Mouse (Mus musculus): ENCODE results near the gene Acer2. TPM values are rescaled to one million over a fixed set of nuclear protein-coding genes. Genes with fewer than 3 reads are reported as not detected.

Acer2 gene
- total RNA-seq, 2 experiments from 2014 or later, result 1.9 to 2.1 TPM

GRCm38 (mm10) chr4:86858070-86858440 is 16.1 kb upstream of the Acer2 start:
- intact Hi-C loops (cut with DNase I), result loop anchor here (5.0 to 10.0 kb wide), 2 partner anchors 111 to 283 kb away; partner anchors contain the start of genes Dennd4c and Rraga
- Histone ChIP-seq H3K27ac (peak overlapping the region; percentile 97), H3K4me3 (peak overlapping the region; percentile 79)
- no peak for DNase-seq
- TF ChIP-seq CTCF (IDR thresholded peaks at IDR 0.05), result no peak

DNA sequence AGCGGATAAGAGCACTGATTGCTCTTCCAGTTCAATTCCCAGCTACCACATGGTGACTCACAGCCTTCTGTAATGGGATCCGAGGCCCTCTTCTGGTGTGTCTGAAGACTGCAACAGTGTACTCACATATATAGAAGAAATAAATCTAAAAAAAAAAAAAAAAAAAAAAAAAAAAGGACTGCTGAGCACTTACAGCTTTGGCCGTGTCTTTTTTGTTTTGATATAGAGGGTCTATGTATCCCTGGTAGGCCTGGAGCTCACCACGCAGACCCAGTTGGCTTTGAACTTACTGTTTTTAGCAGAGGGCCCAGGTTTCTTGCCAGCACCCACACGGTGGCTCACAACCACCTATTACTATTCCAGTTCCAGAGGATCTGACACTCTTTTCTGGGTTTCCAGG is 10.1 kb upstream of the Acer2 start:
- DNase-seq, result no peak
- intact Hi-C loops (cut with DNase I), result no loop called here
- no peak overlapping the region for H3K4me3 ChIP-seq
- no peak for TF ChIP-seq CTCF (IDR thresholded peaks at IDR 0.05)
- no peak overlapping the region for H3K27ac ChIP-seq

DNA sequence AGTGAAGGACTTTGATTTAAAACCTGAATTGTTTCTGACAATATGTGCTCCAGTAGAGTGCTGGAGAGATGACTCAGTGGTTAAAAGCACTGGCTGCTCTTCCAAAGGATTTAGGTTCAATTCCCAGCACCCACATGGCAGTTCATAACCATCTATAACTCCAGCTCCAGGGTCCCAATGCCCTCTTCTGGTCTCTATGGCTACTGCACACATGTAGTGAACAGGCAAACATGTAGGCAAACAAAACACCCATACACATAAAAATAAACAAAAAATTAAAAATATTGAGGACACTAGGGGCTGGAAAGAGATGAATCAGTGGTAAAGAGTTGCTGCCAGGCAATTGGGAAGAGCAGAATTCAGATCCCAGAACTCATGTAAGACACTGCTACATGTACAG is 2.2 kb upstream of the Acer2 start:
- TF ChIP-seq CTCF (IDR thresholded peaks at IDR 0.05), result 0 out of 2 replicates have a peak, but pooled peaks have one; percentile 4
- DNase-seq, result no peak
- H3K4me3 ChIP-seq, result no peak overlapping the region

DNA sequence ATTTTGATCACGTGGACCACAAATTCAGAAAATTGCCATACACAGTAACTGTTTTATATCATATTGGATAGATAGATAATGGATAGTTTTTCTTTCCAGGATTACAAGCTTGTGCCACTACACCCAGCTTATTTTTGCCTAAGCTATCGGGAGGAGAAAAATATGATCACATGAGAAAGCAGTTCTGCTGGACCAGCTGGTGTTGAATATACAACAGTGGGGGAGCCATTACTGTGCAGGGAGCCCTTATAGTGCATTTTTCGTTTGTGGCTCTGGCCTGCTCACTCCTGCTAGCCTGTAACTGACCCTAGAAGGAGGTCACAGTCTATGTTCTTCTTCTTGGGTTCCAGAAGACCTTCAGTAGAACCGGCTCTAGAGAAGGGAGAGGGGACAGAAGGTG is 1.1 kb upstream of the Acer2 start:
- no peak for DNase-seq
- no peak for TF ChIP-seq CTCF (IDR thresholded peaks at IDR 0.05)
- no peak overlapping the region for H3K4me3 ChIP-seq
- intact Hi-C loops (cut with DNase I), result no loop called here
- H3K27ac ChIP-seq, result no peak overlapping the region

More for the DNA sequence above, 2.2 kb upstream of the Acer2 start:
- intact Hi-C loops (cut with DNase I), result no loop called here
- H3K27ac ChIP-seq, result no peak overlapping the region

GRCm38 (mm10) chr4:86879477-86879876 is 5.3 kb downstream of the Acer2 start:
- H3K4me3 ChIP-seq, result no peak overlapping the region
- no peak for DNase-seq
- no peak overlapping the region for H3K27ac ChIP-seq
- TF ChIP-seq CTCF (IDR thresholded peaks at IDR 0.05), result no peak
- intact Hi-C loops (cut with DNase I), result no loop called here

DNA sequence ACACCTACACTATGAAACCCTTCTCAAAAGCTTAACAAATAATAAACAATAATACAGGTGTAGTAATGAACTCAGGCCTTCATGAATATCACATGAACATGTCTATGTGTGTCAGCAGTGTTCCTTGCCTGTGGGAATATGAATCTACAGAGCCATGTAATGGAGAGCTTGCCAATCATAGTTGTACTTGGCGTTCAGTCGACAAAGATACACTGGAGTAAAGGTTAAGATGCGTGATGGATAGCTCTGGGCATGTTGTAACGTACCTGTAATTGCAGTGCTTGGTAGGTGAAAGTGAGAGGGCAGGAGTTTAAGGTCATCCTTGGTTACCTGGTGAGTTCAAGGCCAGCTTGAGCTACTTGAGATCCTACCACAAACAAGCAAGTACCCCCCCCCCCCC is 7.0 kb downstream of the Acer2 start:
- intact Hi-C loops (cut with DNase I), result no loop called here

GRCm38 (mm10) chr4:86882413-86882812 is 8.2 kb downstream of the Acer2 start:
- no peak overlapping the region for H3K4me3 ChIP-seq
- H3K27ac ChIP-seq, result no peak overlapping the region
- no peak for TF ChIP-seq CTCF (IDR thresholded peaks at IDR 0.05)
- no peak for DNase-seq
- intact Hi-C loops (cut with DNase I), result no loop called here

More for the DNA sequence above, 7.0 kb downstream of the Acer2 start:
- no peak for TF ChIP-seq CTCF (IDR thresholded peaks at IDR 0.05)
- no peak for DNase-seq
- no peak overlapping the region for H3K27ac ChIP-seq
- H3K4me3 ChIP-seq, result no peak overlapping the region

- peak; percentile 68 for TF ChIP-seq CTCF (IDR thresholded peaks at IDR 0.05)
- peak; percentile 35 for DNase-seq
- Histone ChIP-seq H3K4me3 (no peak overlapping the region), H3K27ac (no peak overlapping the region)
- intact Hi-C loops (cut with DNase I), result loop anchor here (1.0 kb wide), 1 partner anchor 40 kb away; no protein-coding TSS in a partner anchor
Measured at GRCm38 (mm10) chr4:86884945-86885344, 10.7 kb downstream of the Acer2 start.

DNA sequence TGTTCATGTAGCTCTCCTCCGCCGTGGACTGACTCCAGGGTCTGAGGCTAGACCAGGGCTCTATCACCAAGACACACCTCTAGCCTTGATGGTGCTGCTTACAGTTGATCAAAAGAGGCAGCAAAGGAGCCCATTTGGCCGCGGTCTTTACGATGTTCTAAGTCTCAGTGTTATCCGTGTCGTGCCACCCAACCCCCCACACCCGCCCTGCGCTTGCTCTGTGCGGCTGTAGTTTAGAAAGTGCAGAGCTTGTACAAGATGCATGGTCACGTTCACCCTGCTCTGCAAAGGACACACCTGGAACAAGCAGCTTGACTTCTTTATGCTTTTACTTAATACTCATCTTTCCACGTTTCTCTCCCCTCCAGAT is 11.6 kb downstream of the Acer2 start:
- DNase-seq, result no peak
- peak overlapping the region; percentile 67 for H3K4me3 ChIP-seq
- H3K27ac ChIP-seq, result peak overlapping the region; percentile 68
- no peak for TF ChIP-seq CTCF (IDR thresholded peaks at IDR 0.05)
- intact Hi-C loops (cut with DNase I), result loop anchor here (1.0 kb wide), 1 partner anchor 40 kb away; no protein-coding TSS in a partner anchor

GRCm38 (mm10) chr4:86886160-86886878 is 12.1 kb downstream of the Acer2 start:
- no peak for TF ChIP-seq CTCF (IDR thresholded peaks at IDR 0.05)
- intact Hi-C loops (cut with DNase I), result no loop called here
- peak overlapping the region; percentile 68 for H3K27ac ChIP-seq
- DNase-seq, result peak; percentile 37
- peak overlapping the region; percentile 67 for H3K4me3 ChIP-seq

DNA sequence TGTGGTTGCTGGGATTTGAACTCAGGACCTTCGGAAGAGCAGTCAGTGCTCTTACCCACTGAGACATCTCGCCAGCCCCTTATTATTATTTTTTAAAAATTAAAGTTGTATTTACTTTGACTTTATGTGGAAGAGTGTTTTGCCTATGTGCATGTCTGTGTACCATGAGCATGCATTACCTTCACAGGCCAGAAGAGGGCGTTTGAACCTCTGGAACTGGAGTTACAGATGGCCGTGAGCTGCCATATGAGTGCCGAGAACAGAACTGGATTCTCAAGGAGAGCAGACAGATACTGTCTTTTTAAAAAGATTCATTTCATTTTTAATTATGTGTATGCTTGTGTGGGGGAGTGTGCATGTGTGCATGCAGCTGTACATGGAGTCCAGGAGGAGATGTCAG is 13.7 kb downstream of the Acer2 start:
- H3K4me3 ChIP-seq, result no peak overlapping the region
- intact Hi-C loops (cut with DNase I), result no loop called here
- no peak overlapping the region for H3K27ac ChIP-seq
- DNase-seq, result no peak
- peak; percentile 35; the same call in 1 of the 2 replicates for TF ChIP-seq CTCF (IDR thresholded peaks at IDR 0.05)

DNA sequence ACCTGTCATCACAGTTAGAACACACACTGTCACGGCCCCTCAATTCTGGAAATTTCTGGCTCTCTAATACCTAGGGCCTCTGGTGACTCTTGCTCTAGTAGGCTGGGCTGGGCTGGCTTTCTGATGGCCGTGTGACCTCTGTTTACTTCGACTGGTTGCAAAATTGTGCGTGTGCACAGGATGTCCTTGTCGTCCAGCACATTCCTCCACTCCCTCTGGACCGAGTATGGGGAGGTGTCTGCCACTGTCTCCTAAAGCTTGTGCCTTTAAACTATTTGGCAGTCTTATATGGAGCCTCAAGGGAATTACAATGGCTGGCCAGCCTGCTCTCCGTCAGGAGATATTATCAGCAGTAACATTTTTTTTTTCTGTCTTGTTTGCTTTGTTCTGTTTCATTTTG is 23.2 kb downstream of the Acer2 start:
- peak overlapping the region; percentile 62 for H3K27ac ChIP-seq
- intact Hi-C loops (cut with DNase I), result no loop called here
- H3K4me3 ChIP-seq, result no peak overlapping the region
- DNase-seq, result peak; percentile 44
- no peak for TF ChIP-seq CTCF (IDR thresholded peaks at IDR 0.05)

DNA sequence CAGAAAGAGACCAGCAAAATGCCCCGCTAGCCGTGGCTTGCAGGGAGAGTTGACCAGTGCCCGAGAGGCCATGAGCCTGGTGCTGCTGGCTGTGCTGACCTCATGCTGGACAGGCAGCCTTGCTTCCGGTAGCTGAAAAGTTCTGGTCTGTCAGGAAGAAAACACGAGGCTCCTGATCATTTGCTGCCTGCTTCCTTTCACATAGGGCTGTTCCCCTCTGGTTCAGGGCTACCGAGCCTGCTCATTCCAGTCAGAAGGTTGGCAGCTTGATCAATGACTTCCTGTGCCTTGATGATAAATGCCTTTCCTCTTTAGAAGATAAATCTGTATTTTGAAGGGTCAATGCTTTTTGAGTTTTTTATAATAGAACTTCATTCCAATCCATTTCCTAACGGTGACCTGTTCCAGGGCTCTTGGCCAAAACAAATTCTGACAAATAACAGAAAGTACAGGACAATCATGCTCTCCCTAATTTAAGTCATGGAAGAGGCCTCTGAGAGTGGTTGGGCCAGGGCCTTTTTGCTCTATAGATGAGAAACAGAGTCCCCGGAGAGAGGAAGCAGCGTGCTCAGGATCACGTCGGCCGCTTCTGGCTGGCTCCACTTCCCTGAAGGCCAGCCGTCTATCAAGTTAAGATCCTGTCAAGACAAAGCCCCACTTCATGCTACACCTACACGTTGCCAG is 24.7 kb downstream of the Acer2 start:
- peak; percentile 30 for DNase-seq
- Histone ChIP-seq H3K27ac (peak overlapping the region; percentile 54), H3K4me3 (no peak overlapping the region)
- intact Hi-C loops (cut with DNase I), result no loop called here
- TF ChIP-seq CTCF (IDR thresholded peaks at IDR 0.05), result no peak

Measured in gastrocnemius, adult 2 months (tissue).